Mouse (Mus musculus) heart, postnatal 36 days (tissue): ENCODE data around the gene Slc26a8. TPM values are rescaled to one million over a fixed set of nuclear protein-coding genes. Genes with fewer than 3 reads are reported as not detected.
A peak's percentile ranks its signal among the peaks of the same experiment; 100 is the strongest.

Experiments used
- DNase-seq, 2 experiments: peaks; one replicate each; pipeline ENCODE4 v3.0.0; 2021 to 2022
- intact Hi-C: fragments of 180-260 bp; cut with DNase I; formaldehyde crosslinking; loops from one replicate; pipeline ENCODE4 v1.15.1; 2025
- total RNA-seq, 2 experiments: library from RNA; stranded (reverse); gene quantifications; 2 replicates each; pipeline ENCODE4 v1.2.3; 2021

Slc26a8 gene
- total RNA-seq, 2 experiments from 2014 or later: 0.33 to 0.57 TPM

GRCm38 (mm10) chr17:28612603-28613002 lies 77.4 kb downstream of the Slc26a8 start:
- DNase-seq: no peak
- intact Hi-C loops: no loop called here

GRCm38 (mm10) chr17:28609543-28609942 lies 80.5 kb downstream of the Slc26a8 start:
- intact Hi-C loops: no loop called here
- DNase-seq: no peak

GRCm38 (mm10) chr17:28601557-28602250 lies 88.3 kb downstream of the Slc26a8 start:
- DNase-seq: no peak
- intact Hi-C loops: no loop called here

- no peak for DNase-seq
- intact Hi-C loops: no loop called here
These were observed 89.3 kb downstream of the Slc26a8 start for GRCm38 (mm10) chr17:28600780-28601179.

GRCm38 (mm10) chr17:28593965-28594364 lies 96.1 kb downstream of the Slc26a8 start:
- no peak for DNase-seq
- intact Hi-C loops: loop anchor here (1.0 to 2.0 kb wide), 2 partner anchors 27 to 54 kb away; no protein-coding TSS in a partner anchor

GRCm38 (mm10) chr17:28592998-28593397 lies 97.0 kb downstream of the Slc26a8 start:
- peak; percentile 62 to 78 for DNase-seq
- intact Hi-C loops: loop anchor here (1.0 to 2.0 kb wide), 2 partner anchors 28 to 55 kb away; no protein-coding TSS in a partner anchor

GRCm38 (mm10) chr17:28591476-28591875 lies 98.6 kb downstream of the Slc26a8 start:
- intact Hi-C loops: no loop called here
- peak; percentile 49 to 61 for DNase-seq

GRCm38 (mm10) chr17:28590596-28590995 lies 99.4 kb downstream of the Slc26a8 start:
- intact Hi-C loops: no loop called here
- DNase-seq: no peak

- intact Hi-C loops: no loop called here
- no peak for DNase-seq
These were observed 101.4 kb downstream of the Slc26a8 start for GRCm38 (mm10) chr17:28588591-28588990.

Other genes starting within 250 kb of the Slc26a8 start
- gene Fkbp5, start 172.7 kb downstream of the Slc26a8 start, total RNA-seq: 10 to 100 TPM; 50.0 to 72.1 TPM
- not detected for gene Armc12, start 159.4 kb downstream of the Slc26a8 start, total RNA-seq
- not detected for gene Clpsl2, start 140.8 kb downstream of the Slc26a8 start, total RNA-seq
- gene Clps, start 129.5 kb downstream of the Slc26a8 start, total RNA-seq: not detected
- not detected for gene Lhfpl5, start 114.6 kb downstream of the Slc26a8 start, total RNA-seq
- gene Srpk1, start 67.5 kb downstream of the Slc26a8 start, total RNA-seq: 10 to 100 TPM; 32.1 to 35.5 TPM
- 10 to 100 TPM; 49.6 to 54.5 TPM for gene Mapk14, start 1.1 kb upstream of the Slc26a8 start, total RNA-seq
- gene AC170998.1, start 35.9 kb upstream of the Slc26a8 start, total RNA-seq: under 1 TPM in 1 of 2 experiments, not detected in 1; 0.62 TPM
- under 1 TPM in 1 of 2 experiments, not detected in 1; 0.19 TPM for gene Mapk13, start 79.1 kb upstream of the Slc26a8 start, total RNA-seq
- 10 to 100 TPM; 15.9 to 17.3 TPM for gene Brpf3, start 110.9 kb upstream of the Slc26a8 start, total RNA-seq
- not detected for gene Pnpla1, start 168.2 kb upstream of the Slc26a8 start, total RNA-seq
- gene 4930539E08Rik, start 225.1 kb upstream of the Slc26a8 start, total RNA-seq: not detected